Mouse (Mus musculus) limb, embryonic 12.5 days (tissue): Measurements from ENCODE around the gene Klhdc2. TPM values are rescaled to one million over a fixed set of nuclear protein-coding genes. Genes with fewer than 3 reads are reported as not detected.
A peak's percentile ranks its signal among the peaks of the same experiment; 100 is the strongest.

Source experiments
- ATAC-seq: fragments of 200-750 bp; cut with Nextera tagmentation; 2 replicates; pipeline ENCODE4 v1.8.0; 2017; ENCODE audit warnings: low read depth, moderate TSS enrichment; ENCODE audit not compliant: insufficient number of reproducible peaks, insufficient read depth, low FRiP score, low TSS enrichment
- H3K27ac ChIP-seq: fragments of 300-500 bp; sonication (generic); 2 replicates; pipeline ENCODE4 v1.5.1; 2016; ENCODE audit warnings: mild to moderate bottlenecking, moderate library complexity
- H3K27me3 ChIP-seq: fragments of 300-500 bp; sonication (generic); 2 replicates; pipeline ENCODE4 v1.6.1; 2016; ENCODE audit warnings: mild to moderate bottlenecking, moderate library complexity
- H3K36me3 ChIP-seq: fragments of 300-500 bp; sonication (generic); 2 replicates; pipeline ENCODE4 v1.6.1; 2016; ENCODE audit warnings: mild to moderate bottlenecking, moderate library complexity
- H3K4me1 ChIP-seq: fragments of 300-500 bp; sonication (generic); replicated peaks from 2 replicates; pipeline ENCODE4 v1.6.1; 2016
- H3K4me2 ChIP-seq: fragments of 300-500 bp; sonication (generic); 2 replicates; pipeline ENCODE4 v1.6.1; 2016; ENCODE audit warnings: mild to moderate bottlenecking, moderate library complexity
- H3K4me3 ChIP-seq: fragments of 300-500 bp; sonication (generic); replicated peaks from 2 replicates; pipeline ENCODE4 v1.5.1; 2016; ENCODE audit warnings: mild to moderate bottlenecking
- H3K9ac ChIP-seq: fragments of 300-500 bp; sonication (generic); replicated peaks from 2 replicates; pipeline ENCODE4 v1.6.1; 2016; ENCODE audit warnings: mild to moderate bottlenecking, moderate library complexity
- H3K9me3 ChIP-seq: fragments of 300-500 bp; sonication (generic); 2 replicates; pipeline ENCODE4 v1.6.1; 2016; ENCODE audit warnings: mild to moderate bottlenecking, moderate library complexity
- WGBS: fragments of 180-500 bp; shearing (Covaris S2); methylation state at CpG from one replicate; pipeline ENCODE4 v1.1.7; 2016; 5-methylcytosine and 5-hydroxymethylcytosine counted together
- polyA plus RNA-seq: library from polyadenylated mRNA; unstranded; fragments of >200 nt; fragmentation: Nextera tagmentation; extraction: Ambion mirVana; gene quantifications from 2 replicates; pipeline ENCODE4 v1.2.1, GENCODE M21; 2016

Klhdc2 gene
- 192 and 196 TPM in 2 replicates for polyA plus RNA-seq

GRCm38 (mm10) chr12:69296511-69297410 is at the start of gene Klhdc2:
Gene Klhdc2 (plus strand): TSS chr12:69296681.
- under 1% methylated on average over 89 of the region's 98 CpGs for WGBS
- peaks cover 24% of the 10 kb centered on the region for H3K4me1 ChIP-seq
- H3K9ac ChIP-seq: peak within 1 kb of the TSS; percentile 98
- peak within 1 kb of the TSS; percentile 94 for H3K4me3 ChIP-seq
- ATAC-seq: peak; percentile 91
- peak within 1 kb of the TSS; percentile 80 for H3K4me2 ChIP-seq
- H3K9me3 ChIP-seq: no peaks in the 10 kb centered on the region
- peak within 1 kb of the TSS; percentile 97 for H3K27ac ChIP-seq
- H3K27me3 ChIP-seq: no peaks in the 10 kb centered on the region
- H3K36me3 ChIP-seq: peaks cover 23% of the 10 kb centered on the region

DNA sequence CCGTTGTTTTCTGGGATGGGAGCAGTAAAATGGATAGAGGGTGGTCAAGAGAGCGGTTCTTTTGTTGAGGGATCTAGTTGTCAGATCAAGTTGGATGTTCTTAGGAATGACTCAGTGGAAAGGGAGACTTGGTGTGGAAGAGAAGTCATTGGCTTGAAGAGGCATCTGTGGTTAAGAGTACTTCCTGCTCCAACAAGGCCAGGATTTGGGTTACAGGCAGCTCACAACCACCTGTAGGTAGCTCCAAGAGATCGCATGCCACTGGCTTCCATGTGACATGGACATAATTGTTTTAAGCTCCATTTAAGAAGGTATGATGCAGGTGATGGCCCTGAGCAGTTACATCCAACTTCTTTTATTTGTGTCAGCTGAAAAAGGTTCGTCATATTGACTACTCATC is 46.7 kb upstream of the Klhdc2 start:
- Histone ChIP-seq H3K9ac (no peak overlapping the region), H3K4me2 (no peak overlapping the region), H3K9me3 (no peaks in the 10 kb centered on the region), H3K27me3 (no peaks in the 10 kb centered on the region), H3K27ac (no peak overlapping the region), H3K4me1 (no peaks in the 10 kb centered on the region), H3K36me3 (no peaks in the 10 kb centered on the region), H3K4me3 (no peak overlapping the region)
- no peak for ATAC-seq
- WGBS: 84% methylated on average over 4 of the region's 4 CpGs

DNA sequence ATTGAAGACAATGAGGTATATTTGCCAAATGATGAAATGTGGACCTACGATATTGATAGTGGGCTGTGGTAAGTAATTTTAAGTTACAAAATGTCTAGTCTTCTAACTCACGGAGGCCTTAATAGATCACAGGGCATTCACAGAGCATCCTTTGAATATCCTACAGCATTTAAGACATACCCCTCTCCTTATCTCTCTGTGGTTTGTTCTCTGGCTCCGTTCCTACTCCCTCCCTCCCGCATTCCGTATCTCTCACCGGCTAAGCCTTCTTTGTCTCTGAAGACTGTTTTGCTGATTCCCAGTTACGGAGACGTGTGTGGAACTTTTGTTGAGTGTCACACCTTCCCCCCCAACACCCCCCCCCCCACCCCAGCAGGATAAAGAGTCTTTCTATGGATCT is 45.7 kb upstream of the Klhdc2 start:
- Histone ChIP-seq H3K27me3 (no peaks in the 10 kb centered on the region), H3K27ac (no peak overlapping the region), H3K4me1 (no peaks in the 10 kb centered on the region), H3K9me3 (no peaks in the 10 kb centered on the region), H3K9ac (no peak overlapping the region), H3K4me3 (no peak overlapping the region), H3K36me3 (no peaks in the 10 kb centered on the region), H3K4me2 (no peak overlapping the region)
- WGBS: 87% methylated on average over 8 of the region's 8 CpGs
- ATAC-seq: no peak

- Histone ChIP-seq H3K4me1 (no peaks in the 10 kb centered on the region), H3K9me3 (no peaks in the 10 kb centered on the region), H3K9ac (no peak overlapping the region), H3K4me3 (no peak overlapping the region), H3K36me3 (no peaks in the 10 kb centered on the region), H3K27me3 (no peaks in the 10 kb centered on the region), H3K27ac (no peak overlapping the region), H3K4me2 (no peak overlapping the region)
- ATAC-seq: no peak
- 97% methylated on average over 1 of the region's 1 CpGs for WGBS
Observed at GRCm38 (mm10) chr12:69253806-69254205, 42.7 kb upstream of the Klhdc2 start.

- Histone ChIP-seq H3K9me3 (no peaks in the 10 kb centered on the region), H3K4me2 (no peak overlapping the region), H3K27ac (no peak overlapping the region), H3K36me3 (no peaks in the 10 kb centered on the region), H3K4me1 (no peaks in the 10 kb centered on the region), H3K9ac (no peak overlapping the region), H3K27me3 (no peaks in the 10 kb centered on the region), H3K4me3 (no peak overlapping the region)
- 89% methylated on average over 11 of the region's 11 CpGs for WGBS
- no peak for ATAC-seq
Observed at GRCm38 (mm10) chr12:69257836-69258235, 38.6 kb upstream of the Klhdc2 start.

DNA sequence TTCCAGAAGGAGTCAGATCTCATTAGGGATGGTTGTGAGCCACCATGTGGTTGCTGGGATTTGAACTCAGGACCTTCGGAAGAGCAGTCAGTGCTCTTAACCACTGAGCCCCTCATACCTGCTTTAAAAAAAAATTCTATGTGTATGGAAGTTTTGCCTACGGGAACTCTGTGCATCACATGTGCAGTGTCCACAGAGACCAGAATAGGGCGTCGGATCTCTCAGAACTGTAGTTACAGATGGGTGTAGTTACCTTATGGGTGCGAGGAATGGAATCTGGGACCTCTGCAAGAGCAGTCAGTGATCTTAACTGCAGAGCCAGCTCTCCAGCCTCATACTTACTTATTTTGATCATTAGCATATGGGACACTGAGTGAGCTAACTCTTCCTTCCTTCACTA is 34.2 kb upstream of the Klhdc2 start:
- H3K27me3 ChIP-seq: no peaks in the 10 kb centered on the region
- no peak overlapping the region for H3K27ac ChIP-seq
- H3K4me1 ChIP-seq: no peaks in the 10 kb centered on the region
- H3K9me3 ChIP-seq: no peaks in the 10 kb centered on the region
- no peaks in the 10 kb centered on the region for H3K36me3 ChIP-seq
- WGBS: 89% methylated on average over 5 of the region's 5 CpGs
- ATAC-seq: no peak
- no peak overlapping the region for H3K4me3 ChIP-seq
- H3K4me2 ChIP-seq: no peak overlapping the region
- H3K9ac ChIP-seq: no peak overlapping the region

- no peak for ATAC-seq
- H3K4me1 ChIP-seq: no peaks in the 10 kb centered on the region
- H3K36me3 ChIP-seq: no peaks in the 10 kb centered on the region
- no peak overlapping the region for H3K4me2 ChIP-seq
- WGBS: 82% methylated on average over 3 of the region's 3 CpGs
- no peak overlapping the region for H3K9ac ChIP-seq
- no peak overlapping the region for H3K4me3 ChIP-seq
- no peaks in the 10 kb centered on the region for H3K27me3 ChIP-seq
- H3K9me3 ChIP-seq: no peaks in the 10 kb centered on the region
- no peak overlapping the region for H3K27ac ChIP-seq
Observed at GRCm38 (mm10) chr12:69265031-69265430, 31.4 kb upstream of the Klhdc2 start.

GRCm38 (mm10) chr12:69267956-69268632 is 28.4 kb upstream of the Klhdc2 start:
- ATAC-seq: no peak
- Histone ChIP-seq H3K4me2 (no peak overlapping the region), H3K27me3 (no peaks in the 10 kb centered on the region), H3K36me3 (no peaks in the 10 kb centered on the region), H3K4me3 (no peak overlapping the region), H3K9ac (no peak overlapping the region), H3K4me1 (no peaks in the 10 kb centered on the region), H3K9me3 (no peaks in the 10 kb centered on the region), H3K27ac (no peak overlapping the region)
- WGBS: 73% methylated on average over 11 of the region's 11 CpGs

- Histone ChIP-seq H3K27me3 (no peaks in the 10 kb centered on the region), H3K36me3 (no peaks in the 10 kb centered on the region), H3K4me3 (no peak overlapping the region), H3K4me2 (no peak overlapping the region), H3K9ac (no peak overlapping the region), H3K9me3 (no peaks in the 10 kb centered on the region), H3K4me1 (no peaks in the 10 kb centered on the region), H3K27ac (no peak overlapping the region)
- ATAC-seq: no peak
- 78% methylated on average over 2 of the region's 2 CpGs for WGBS
Observed at GRCm38 (mm10) chr12:69268956-69269355, 27.5 kb upstream of the Klhdc2 start.

DNA sequence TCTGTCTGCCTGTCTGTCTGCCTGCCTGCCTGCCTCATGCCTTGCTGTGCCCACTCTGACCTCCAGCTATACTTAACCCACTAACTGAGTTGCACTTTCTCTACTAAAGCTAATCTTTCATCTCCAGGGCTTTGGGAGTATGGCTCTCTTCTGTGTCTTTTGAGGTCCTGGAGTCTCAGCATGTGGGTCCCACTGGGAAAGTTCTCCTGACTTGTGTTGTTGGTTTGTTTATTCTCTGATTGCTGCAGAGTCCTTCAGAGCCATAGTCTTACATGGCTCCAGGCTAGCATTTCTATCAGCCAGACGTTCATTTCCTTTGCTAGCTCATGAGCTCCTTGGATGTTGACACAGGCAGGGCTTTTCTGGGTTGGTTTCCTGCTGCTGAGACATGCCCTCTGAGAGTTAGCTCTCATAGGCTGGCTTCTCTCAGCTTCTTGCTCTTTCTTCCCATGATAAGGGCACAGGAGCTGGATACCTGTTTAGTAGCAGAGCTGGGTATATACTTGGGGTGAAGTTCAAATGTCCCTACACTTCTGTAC is 16.5 kb upstream of the Klhdc2 start:
- Histone ChIP-seq H3K4me2 (no peak overlapping the region), H3K4me1 (no peaks in the 10 kb centered on the region), H3K9ac (no peak overlapping the region), H3K4me3 (no peak overlapping the region), H3K36me3 (no peaks in the 10 kb centered on the region), H3K27ac (0 out of 2 replicates have a peak overlapping the region, but pooled peaks have one; percentile 3), H3K9me3 (no peaks in the 10 kb centered on the region), H3K27me3 (no peaks in the 10 kb centered on the region)
- no peak for ATAC-seq
- 25% methylated on average over 1 of the region's 1 CpGs for WGBS

- no peak overlapping the region for H3K27ac ChIP-seq
- H3K36me3 ChIP-seq: no peaks in the 10 kb centered on the region
- H3K9me3 ChIP-seq: no peaks in the 10 kb centered on the region
- H3K4me1 ChIP-seq: no peaks in the 10 kb centered on the region
- ATAC-seq: no peak
- no peak overlapping the region for H3K9ac ChIP-seq
- no peak overlapping the region for H3K4me2 ChIP-seq
- no peaks in the 10 kb centered on the region for H3K27me3 ChIP-seq
- no peak overlapping the region for H3K4me3 ChIP-seq
- 90% methylated on average over 3 of the region's 3 CpGs for WGBS
Observed at GRCm38 (mm10) chr12:69280915-69281314, 15.6 kb upstream of the Klhdc2 start.
